Mouse (Mus musculus) cerebellum, adult 2 months (tissue): Measurements from ENCODE around the gene St6galnac3.

Source experiments
- CTCF ChIP-seq: fragments of 200-500 bp; IDR thresholded peaks from 2 replicates; pipeline ENCODE4 v1.5.1; 2011; ENCODE audit warnings: low read depth, mild to moderate bottlenecking, control low read depth, low read length, moderate library complexity, borderline replicate concordance; ENCODE audit not compliant: insufficient read depth
- POLR2A ChIP-seq: fragments of 200-500 bp; IDR thresholded peaks from 2 replicates; pipeline ENCODE4 v1.6.1; 2011; ENCODE audit warnings: low read length, control low read depth, borderline replicate concordance; ENCODE audit not compliant: insufficient read depth

DNA sequence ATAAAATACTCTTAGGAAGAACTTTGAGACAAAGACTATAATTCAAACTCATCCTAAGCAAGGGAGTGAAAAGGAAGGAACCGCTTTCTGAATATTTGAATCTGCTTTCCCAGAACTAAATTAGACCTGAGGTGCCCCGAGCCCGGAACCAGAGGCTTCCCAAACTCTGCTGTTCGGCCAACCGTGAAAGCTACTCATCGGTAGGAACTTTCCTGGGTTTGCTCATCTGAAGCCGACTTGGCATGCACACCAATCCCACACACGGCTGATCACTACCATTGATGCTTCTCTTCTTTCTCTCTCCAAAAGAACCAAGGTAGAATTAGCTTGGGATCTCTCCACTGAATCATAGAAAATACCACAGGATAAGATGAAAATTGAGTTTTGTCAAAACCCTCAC is 55.6 kb downstream of the St6galnac3 start:
- TF ChIP-seq CTCF (no peak), POLR2A (no peak)
